Mouse (Mus musculus): ENCODE data around the gene Tnfaip8l2.

Tnfaip8l2 gene

GRCm38 (mm10) chr3:95141952-95142616 is at the start of gene Tnfaip8l2:
Tnfaip8l2 (minus strand) TSS chr3:95142360.
- no peak for DNase-seq

- DNase-seq: no peak
Measured at GRCm38 (mm10) chr3:95186888-95187287, 44.7 kb upstream of the Tnfaip8l2 start.

GRCm38 (mm10) chr3:95186100-95186499 is 43.9 kb upstream of the Tnfaip8l2 start:
- no peak for DNase-seq

- DNase-seq: no peak
Measured at GRCm38 (mm10) chr3:95184796-95185577, 42.8 kb upstream of the Tnfaip8l2 start.

- no peak for DNase-seq
Measured at GRCm38 (mm10) chr3:95181841-95182240, 39.7 kb upstream of the Tnfaip8l2 start.

GRCm38 (mm10) chr3:95179890-95180289 is 37.7 kb upstream of the Tnfaip8l2 start:
- DNase-seq: no peak

- no peak for DNase-seq
Measured at GRCm38 (mm10) chr3:95178948-95179347, 36.8 kb upstream of the Tnfaip8l2 start.

- no peak for DNase-seq
Measured at GRCm38 (mm10) chr3:95177583-95177982, 35.4 kb upstream of the Tnfaip8l2 start.

GRCm38 (mm10) chr3:95176500-95176899 is 34.3 kb upstream of the Tnfaip8l2 start:
- DNase-seq: no peak

GRCm38 (mm10) chr3:95174011-95174592 is 31.9 kb upstream of the Tnfaip8l2 start:
- peak; percentile 92 for DNase-seq

GRCm38 (mm10) chr3:95173256-95173949 is 31.2 kb upstream of the Tnfaip8l2 start:
- DNase-seq: peak; percentile 53

- DNase-seq: no peak
Measured at GRCm38 (mm10) chr3:95172526-95173255, 30.5 kb upstream of the Tnfaip8l2 start.

GRCm38 (mm10) chr3:95171105-95171504 is 28.9 kb upstream of the Tnfaip8l2 start:
- DNase-seq: no peak

- no peak for DNase-seq
Measured at GRCm38 (mm10) chr3:95169996-95170395, 27.8 kb upstream of the Tnfaip8l2 start.

- no peak for DNase-seq
Measured at GRCm38 (mm10) chr3:95164840-95165239, 22.7 kb upstream of the Tnfaip8l2 start.

GRCm38 (mm10) chr3:95164256-95164550 is 22.0 kb upstream of the Tnfaip8l2 start:
- DNase-seq: no peak

- no peak for DNase-seq
Measured at GRCm38 (mm10) chr3:95163419-95164255, 21.5 kb upstream of the Tnfaip8l2 start.

GRCm38 (mm10) chr3:95162345-95162628 is 20.1 kb upstream of the Tnfaip8l2 start:
- DNase-seq: no peak

- DNase-seq: no peak
Measured at GRCm38 (mm10) chr3:95161618-95162344, 19.6 kb upstream of the Tnfaip8l2 start.

- no peak for DNase-seq
Measured at GRCm38 (mm10) chr3:95161041-95161551, 18.9 kb upstream of the Tnfaip8l2 start.

Measured in kidney, adult 18-20 months (tissue).